Mouse (Mus musculus) cortical plate, adult 2 months (tissue): ENCODE measurements around the gene Zbtb20. TPM values are rescaled to one million over a fixed set of nuclear protein-coding genes. Genes with fewer than 3 reads are reported as not detected.
"Not testable (repeated sequence)": the region's sequence is repeated elsewhere in the genome, so short reads cannot be mapped to it uniquely, and the experiment has no call there.

Experiments used
- H3K27ac ChIP-seq: fragments of 200-500 bp; 2 replicates; pipeline ENCODE4 v1.5.1; 2012; ENCODE audit warnings: low read length, control low read depth, inconsistent platforms; ENCODE audit not compliant: insufficient read depth
- H3K4me1 ChIP-seq: fragments of 200-500 bp; 2 replicates; pipeline ENCODE4 v1.6.1; 2011; ENCODE audit warnings: low read length; ENCODE audit not compliant: control insufficient read depth, insufficient read depth
- H3K4me3 ChIP-seq: fragments of 200-500 bp; 2 replicates; pipeline ENCODE4 v1.5.1; 2011; ENCODE audit warnings: mild to moderate bottlenecking, low read length, control low read depth; ENCODE audit not compliant: insufficient read depth
- CTCF ChIP-seq: fragments of 200-500 bp; IDR thresholded peaks from 2 replicates; pipeline ENCODE4 v1.5.1; 2011; ENCODE audit warnings: mild to moderate bottlenecking, control low read depth, low read length; ENCODE audit not compliant: insufficient read depth; ENCODE audit errors: extremely low read depth
- POLR2A ChIP-seq: fragments of 200-500 bp; IDR thresholded peaks from 2 replicates; pipeline ENCODE4 v1.6.1; 2011; ENCODE audit warnings: mild to moderate bottlenecking, low read length, control low read depth; ENCODE audit not compliant: insufficient read depth; ENCODE audit errors: extremely low read depth
- polyA plus RNA-seq: library from polyadenylated mRNA; depleted of rRNA; stranded (reverse); fragments of >200 nt; gene quantifications from 2 replicates; pipeline ENCODE4 v1.2.3, GENCODE M21; 2012

Zbtb20 gene
- polyA plus RNA-seq, 1 experiment, result 13.1 TPM

DNA sequence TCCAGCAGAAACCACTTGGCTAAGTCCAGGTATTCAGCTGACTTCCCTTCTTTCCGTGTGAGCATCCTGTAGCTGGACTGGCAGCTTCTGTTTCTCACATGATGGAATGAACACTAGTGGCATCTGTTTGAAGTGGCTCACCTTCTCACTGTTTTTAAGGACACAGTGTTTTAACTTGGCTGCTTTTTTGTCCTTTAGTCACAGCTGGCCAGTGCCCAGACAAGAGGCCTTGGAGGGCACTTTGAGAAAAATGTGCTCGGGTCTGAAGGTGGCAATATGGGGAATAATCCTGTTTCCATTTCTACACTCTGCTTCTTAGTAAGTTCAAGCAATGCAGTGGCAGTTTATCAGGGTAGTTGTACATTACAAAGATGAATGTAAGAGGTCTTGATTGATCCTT lies 62.5 kb downstream of the Zbtb20 start:
- Histone ChIP-seq H3K27ac (no peak overlapping the region), H3K4me1 (no peaks in the 10 kb centered on the region), H3K4me3 (no peak overlapping the region)
- no peak for TF ChIP-seq POLR2A
- no peak for TF ChIP-seq CTCF

DNA sequence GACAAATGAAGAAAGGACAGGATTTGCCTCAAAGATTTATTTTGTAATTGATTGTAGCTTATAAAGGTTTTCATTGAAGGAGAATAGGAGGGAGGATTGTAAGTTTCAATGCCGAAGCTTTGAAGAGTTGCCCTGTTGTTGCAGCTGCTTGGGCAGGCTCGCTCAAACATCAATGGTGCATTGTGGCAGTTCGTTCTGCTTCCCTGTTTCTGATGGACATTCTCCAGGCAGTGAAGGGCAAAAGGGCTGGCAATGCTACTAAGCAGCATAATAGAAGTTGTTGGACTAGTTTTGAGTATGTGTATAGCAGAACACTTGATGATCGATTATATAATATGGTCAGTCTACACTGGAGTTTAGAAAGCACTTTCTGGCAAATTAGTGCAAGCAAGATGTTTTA lies 71.3 kb downstream of the Zbtb20 start:
- Histone ChIP-seq H3K27ac (no peak overlapping the region), H3K4me3 (no peak overlapping the region), H3K4me1 (no peaks in the 10 kb centered on the region)
- no peak for TF ChIP-seq POLR2A
- TF ChIP-seq CTCF, result no peak

DNA sequence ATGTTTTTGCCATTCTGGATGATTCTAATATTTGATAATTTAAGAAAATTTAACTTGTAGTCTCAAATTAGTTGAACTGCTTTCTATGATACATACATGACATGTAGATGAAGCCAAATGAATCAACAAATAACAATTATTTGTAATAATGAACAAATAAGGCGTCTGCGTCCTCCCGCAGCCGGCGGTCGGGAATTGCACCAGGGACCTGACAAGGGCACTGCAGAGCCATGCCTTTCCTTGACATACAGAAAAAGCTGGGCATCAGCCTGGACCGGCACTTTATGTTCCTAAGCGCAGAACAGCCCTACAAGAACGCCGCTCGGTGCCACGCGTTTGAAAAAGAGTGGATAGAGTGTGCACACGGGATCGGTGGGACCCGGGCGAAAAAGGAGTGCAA lies 79.7 kb downstream of the Zbtb20 start:
- not testable (repeated sequence) for H3K4me1 ChIP-seq, H3K27ac ChIP-seq, H3K4me3 ChIP-seq

- Histone ChIP-seq H3K27ac (no peak overlapping the region), H3K4me3 (no peak overlapping the region), H3K4me1 (no peaks in the 10 kb centered on the region)
- no peak for TF ChIP-seq POLR2A
- TF ChIP-seq CTCF, result no peak
These were observed 97.2 kb downstream of the Zbtb20 start for GRCm38 (mm10) chr16:42972872-42973271.

DNA sequence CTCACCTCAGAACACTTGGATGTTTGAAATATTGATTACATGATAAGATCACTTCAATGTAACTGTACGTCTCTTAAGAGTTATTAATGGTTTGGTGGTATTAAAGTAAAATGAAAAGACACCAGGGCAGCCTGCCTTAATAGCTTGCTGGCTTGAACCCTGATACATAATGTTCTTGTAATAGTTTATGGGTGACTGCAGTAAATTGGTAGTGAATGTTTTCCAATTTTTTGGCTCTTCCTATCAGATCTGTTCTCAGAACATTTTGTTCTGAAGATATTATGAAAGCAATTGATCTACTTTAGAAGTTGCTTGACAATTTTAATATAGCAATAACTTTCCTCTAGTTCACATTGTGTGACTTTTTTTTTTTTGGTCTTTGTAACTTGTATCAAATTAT lies 123.2 kb downstream of the Zbtb20 start:
- TF ChIP-seq POLR2A (no peak), CTCF (no peak)
- no peaks in the 10 kb centered on the region for H3K4me1 ChIP-seq
- no peak overlapping the region for H3K4me3 ChIP-seq
- no peak overlapping the region for H3K27ac ChIP-seq

DNA sequence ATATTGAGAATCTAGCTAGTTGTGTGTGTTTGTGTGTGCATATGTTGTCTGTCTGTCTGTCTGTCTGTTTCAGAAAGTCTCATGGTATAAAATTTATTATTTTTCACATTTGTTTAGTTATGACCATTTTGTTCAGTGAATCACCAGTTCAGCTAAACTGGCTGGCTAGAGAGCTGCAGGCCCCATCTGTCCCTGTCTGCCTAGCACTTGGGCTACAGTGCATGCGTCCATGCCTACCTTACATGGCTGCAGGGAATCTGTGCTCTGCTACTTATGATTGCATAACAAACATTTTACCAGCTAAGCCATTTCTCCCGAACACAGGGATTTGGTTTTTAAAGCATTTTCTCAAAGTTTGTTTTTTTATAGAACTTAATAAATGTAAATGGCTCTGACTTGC lies 150.7 kb downstream of the Zbtb20 start:
- no peak overlapping the region for H3K27ac ChIP-seq
- no peak overlapping the region for H3K4me3 ChIP-seq
- H3K4me1 ChIP-seq, result no peaks in the 10 kb centered on the region
- TF ChIP-seq CTCF (no peak), POLR2A (no peak)

DNA sequence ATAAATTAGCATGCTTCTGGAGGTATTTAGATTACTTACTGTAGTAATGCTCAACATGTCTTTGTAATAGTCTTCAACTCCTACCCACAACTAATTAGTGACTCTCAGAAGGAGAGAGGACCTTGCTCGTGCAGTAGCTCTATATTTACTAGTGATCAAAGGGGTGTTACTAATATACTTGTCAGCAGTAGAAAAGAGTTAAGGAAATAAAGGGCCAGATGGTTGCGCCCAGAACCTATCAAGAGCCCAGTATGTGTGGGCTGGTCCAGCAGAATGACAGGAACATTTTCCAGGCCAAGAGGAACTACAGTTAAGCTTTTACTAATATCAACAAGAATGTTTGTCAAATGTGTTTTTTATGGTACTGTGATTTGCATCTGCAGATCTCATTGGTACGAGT lies 153.6 kb downstream of the Zbtb20 start:
- H3K27ac ChIP-seq, result no peak overlapping the region
- no peak overlapping the region for H3K4me3 ChIP-seq
- no peak for TF ChIP-seq CTCF
- no peak for TF ChIP-seq POLR2A

DNA sequence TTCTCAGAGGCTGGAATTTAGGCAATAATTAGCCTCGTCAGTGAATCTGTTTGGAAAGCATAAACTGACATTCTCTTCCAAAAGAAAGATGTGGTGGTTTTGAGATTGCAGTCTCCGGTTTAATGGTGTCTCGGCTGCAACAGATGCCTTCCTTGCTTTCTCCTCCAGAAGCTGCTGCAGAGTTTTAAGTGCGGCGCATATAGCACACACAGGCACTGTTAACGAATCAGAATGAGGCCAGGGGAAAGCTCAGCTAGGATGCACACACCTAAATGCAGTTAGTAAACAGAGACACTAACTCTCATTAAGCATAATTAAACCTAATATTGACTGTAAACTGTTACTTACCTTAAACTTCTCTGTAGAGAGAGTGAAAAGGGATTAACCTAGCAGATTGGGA lies 160.0 kb downstream of the Zbtb20 start:
- Histone ChIP-seq H3K4me1 (no peaks in the 10 kb centered on the region), H3K4me3 (no peak overlapping the region), H3K27ac (no peak overlapping the region)
- TF ChIP-seq POLR2A (no peak), CTCF (no peak)

More for the DNA sequence above, 153.6 kb downstream of the Zbtb20 start:
- H3K4me1 ChIP-seq, result no peaks in the 10 kb centered on the region

DNA sequence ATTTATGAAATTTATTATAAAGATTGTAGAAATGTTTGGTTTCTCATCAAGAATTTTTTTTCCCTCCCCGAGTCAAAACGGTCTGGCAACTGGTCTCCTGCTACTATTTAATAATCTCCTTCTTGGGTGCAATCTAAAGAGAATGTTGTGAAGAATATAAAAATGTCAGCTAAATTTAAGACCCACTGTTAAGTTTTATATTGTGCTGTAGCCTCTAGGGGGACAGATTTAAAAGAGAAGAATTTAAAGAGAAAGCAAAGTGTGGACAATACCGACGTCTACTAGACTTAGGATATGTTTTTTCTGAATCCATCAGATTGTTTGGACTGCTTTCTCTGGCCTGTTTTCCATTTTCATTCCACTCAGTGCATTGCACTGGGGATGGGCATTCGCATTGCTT lies 160.8 kb downstream of the Zbtb20 start:
- Histone ChIP-seq H3K4me3 (no peak overlapping the region), H3K27ac (no peak overlapping the region), H3K4me1 (no peaks in the 10 kb centered on the region)
- TF ChIP-seq CTCF, result no peak
- no peak for TF ChIP-seq POLR2A

- no peak for TF ChIP-seq CTCF
- no peak for TF ChIP-seq POLR2A
- H3K4me3 ChIP-seq, result no peak overlapping the region
- H3K27ac ChIP-seq, result no peak overlapping the region
- H3K4me1 ChIP-seq, result no peaks in the 10 kb centered on the region
These were observed 161.6 kb downstream of the Zbtb20 start for GRCm38 (mm10) chr16:43037320-43037719.

GRCm38 (mm10) chr16:43045611-43046010 lies 169.9 kb downstream of the Zbtb20 start:
- H3K4me1 ChIP-seq, result no peaks in the 10 kb centered on the region
- TF ChIP-seq POLR2A (no peak), CTCF (no peak)
- no peak overlapping the region for H3K27ac ChIP-seq
- no peak overlapping the region for H3K4me3 ChIP-seq
